Mouse (Mus musculus): ENCODE data around the gene Hgd. TPM values are rescaled to one million over a fixed set of nuclear protein-coding genes. Genes with fewer than 3 reads are reported as not detected.
A peak's percentile ranks its signal among the peaks of the same experiment; 100 is the strongest.

The Hgd gene
- polyA plus RNA-seq, 2 experiments: 0.20 TPM; not detected in 1

DNA sequence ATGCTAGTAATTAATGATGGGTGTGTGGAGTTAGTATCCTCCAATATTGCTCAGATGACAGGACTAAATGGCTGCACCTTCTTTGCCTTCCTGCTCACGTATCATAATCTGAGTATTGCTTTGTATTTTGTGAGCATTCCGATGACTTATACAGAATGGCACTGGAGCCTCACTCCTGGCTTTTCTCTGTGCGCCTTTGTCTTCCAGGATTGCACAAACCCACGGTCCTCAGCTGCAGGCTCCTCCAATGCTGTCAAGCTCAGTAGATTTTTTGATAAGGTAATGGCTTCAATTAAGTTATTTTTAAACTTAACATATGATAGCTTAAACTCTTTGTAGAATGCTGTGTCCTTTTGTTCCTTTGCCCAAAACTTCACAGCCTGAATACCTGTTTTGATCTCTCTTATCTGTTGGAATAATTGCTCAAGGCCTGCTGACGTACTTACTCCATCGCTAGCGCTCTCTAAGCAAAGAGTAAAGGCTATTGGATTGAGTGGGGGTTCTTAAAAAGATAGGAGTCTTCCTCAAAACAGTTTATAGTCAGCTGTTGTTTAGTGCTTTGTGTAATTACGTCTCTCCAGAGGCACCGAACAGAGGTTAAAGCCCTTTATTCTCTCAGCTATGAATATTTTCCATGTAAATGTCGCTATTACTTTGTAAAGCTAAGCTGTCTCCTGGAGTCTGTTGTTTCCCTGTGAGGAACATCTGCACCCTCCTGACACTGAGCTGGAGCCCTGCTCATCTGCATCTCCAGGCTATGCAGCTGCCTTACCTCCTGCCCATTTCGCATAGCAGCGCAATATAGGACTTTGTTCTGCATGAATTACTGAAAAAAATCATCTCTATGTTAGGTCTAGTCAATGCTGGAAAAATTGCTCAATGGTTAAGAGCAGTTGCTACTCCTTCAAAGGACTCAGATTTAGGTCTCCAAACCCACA lies 12.6 kb upstream of the Hgd start:
- Histone ChIP-seq H3K4me1 (ENCODE audit: control insufficient read depth, insufficient read depth, low read length) (peaks cover 4% of the 10 kb centered on the region), H3K27me3 (ENCODE audit: control insufficient read depth, insufficient read depth, low read length) (no peaks in the 10 kb centered on the region), H3K27ac (replicated peaks; ENCODE audit: low read depth, low read length) (no peak overlapping the region), H3K4me2 (replicated peaks; ENCODE audit: low read depth, low read length, severe bottlenecking) (no peak overlapping the region), H3K4me3 (replicated peaks; ENCODE audit: low read length) (no peak overlapping the region), H3K36me3 (ENCODE audit: control insufficient read depth, insufficient read depth, low read length) (peaks cover 3% of the 10 kb centered on the region; the same call in 1 of the 2 replicates), H3K9me3 (ENCODE audit: control insufficient read depth, low read length) (no peaks in the 10 kb centered on the region), H3K9ac (ENCODE audit: low read depth, low read length, severe bottlenecking) (no peak overlapping the region)
- ATAC-seq (ENCODE audit: low FRiP score, low read depth) (no peak), DNase-seq (ENCODE audit: low spot score) (no peak)
- 88% methylated on average over 12 of the region's 12 CpGs for WGBS
- TF ChIP-seq POLR2A (IDR thresholded peaks at IDR 0.05; ENCODE audit: borderline replicate concordance, extremely low read depth, insufficient read depth, insufficient read length): no peak

GRCm38 (mm10) chr16:37571554-37571953 lies 8.4 kb upstream of the Hgd start:
- no peak for TF ChIP-seq POLR2A (IDR thresholded peaks at IDR 0.05; ENCODE audit: borderline replicate concordance, extremely low read depth, insufficient read depth, insufficient read length)
- peaks cover 4% of the 10 kb centered on the region; the same call in 1 of the 2 replicates for H3K9me3 ChIP-seq (ENCODE audit: control insufficient read depth, low read length)
- H3K4me3 ChIP-seq (replicated peaks; ENCODE audit: low read length): no peak overlapping the region
- H3K4me1 ChIP-seq (ENCODE audit: control insufficient read depth, insufficient read depth, low read length): peaks cover 6% of the 10 kb centered on the region
- no peaks in the 10 kb centered on the region for H3K27me3 ChIP-seq (ENCODE audit: control insufficient read depth, insufficient read depth, low read length)
- ATAC-seq (ENCODE audit: low FRiP score, low read depth): peak; percentile 58; the same call in 1 of the 2 replicates
- no peak overlapping the region for H3K27ac ChIP-seq (replicated peaks; ENCODE audit: low read depth, low read length)
- H3K36me3 ChIP-seq (ENCODE audit: control insufficient read depth, insufficient read depth, low read length): 0 out of 2 replicates have a peak, but pooled peaks cover 3% of the 10 kb centered on the region
- 29% methylated on average over 3 of the region's 3 CpGs for WGBS
- H3K4me2 ChIP-seq (replicated peaks; ENCODE audit: low read depth, low read length, severe bottlenecking): no peak overlapping the region; the same call in 1 of the 2 replicates
- no peak overlapping the region for H3K9ac ChIP-seq (ENCODE audit: low read depth, low read length, severe bottlenecking)
- no peak for DNase-seq (ENCODE audit: low spot score)

- Histone ChIP-seq H3K27me3 (ENCODE audit: control insufficient read depth, insufficient read depth, low read length) (no peaks in the 10 kb centered on the region), H3K9ac (ENCODE audit: low read depth, low read length, severe bottlenecking) (no peak overlapping the region), H3K4me3 (replicated peaks; ENCODE audit: low read length) (no peak overlapping the region), H3K9me3 (ENCODE audit: control insufficient read depth, low read length) (peaks cover 4% of the 10 kb centered on the region; the same call in 1 of the 2 replicates), H3K36me3 (ENCODE audit: control insufficient read depth, insufficient read depth, low read length) (0 out of 2 replicates have a peak, but pooled peaks cover 3% of the 10 kb centered on the region), H3K4me1 (ENCODE audit: control insufficient read depth, insufficient read depth, low read length) (peaks cover 6% of the 10 kb centered on the region), H3K4me2 (replicated peaks; ENCODE audit: low read depth, low read length, severe bottlenecking) (no peak overlapping the region; the same call in 1 of the 2 replicates), H3K27ac (replicated peaks; ENCODE audit: low read depth, low read length) (no peak overlapping the region)
- TF ChIP-seq POLR2A (IDR thresholded peaks at IDR 0.05; ENCODE audit: borderline replicate concordance, extremely low read depth, insufficient read depth, insufficient read length): no peak
- ATAC-seq (ENCODE audit: low FRiP score, low read depth): peak; percentile 23; the same call in 1 of the 2 replicates
- DNase-seq (ENCODE audit: low spot score): peak; percentile 29
- WGBS: 36% methylated on average over 12 of the region's 12 CpGs
Measured at GRCm38 (mm10) chr16:37572117-37572754, 7.7 kb upstream of the Hgd start.

DNA sequence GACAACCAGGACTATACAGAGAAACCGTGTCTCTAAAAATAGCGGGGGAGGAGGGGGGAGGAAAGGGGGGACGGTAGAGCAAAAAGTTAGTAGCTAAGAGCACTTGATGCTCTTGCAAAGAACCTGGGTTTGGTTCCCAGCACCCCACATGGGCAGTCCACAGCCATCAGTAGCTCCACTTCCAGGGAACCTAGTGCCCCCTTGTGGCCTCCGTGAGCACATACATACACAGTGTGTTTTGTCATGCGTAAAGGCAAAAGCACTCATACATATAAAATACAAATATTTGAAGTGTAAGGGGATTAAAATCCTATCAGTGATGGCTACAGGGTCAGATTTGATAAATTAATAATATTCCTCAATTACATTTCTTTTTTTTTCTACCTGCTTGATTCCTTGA lies 6.9 kb upstream of the Hgd start:
- no peak overlapping the region for H3K27ac ChIP-seq (replicated peaks; ENCODE audit: low read depth, low read length)
- peaks cover 4% of the 10 kb centered on the region; the same call in 1 of the 2 replicates for H3K9me3 ChIP-seq (ENCODE audit: control insufficient read depth, low read length)
- no peak overlapping the region for H3K4me2 ChIP-seq (replicated peaks; ENCODE audit: low read depth, low read length, severe bottlenecking)
- ATAC-seq (ENCODE audit: low FRiP score, low read depth) (no peak), DNase-seq (ENCODE audit: low spot score) (no peak)
- no peaks in the 10 kb centered on the region for H3K27me3 ChIP-seq (ENCODE audit: control insufficient read depth, insufficient read depth, low read length)
- TF ChIP-seq POLR2A (IDR thresholded peaks at IDR 0.05; ENCODE audit: borderline replicate concordance, extremely low read depth, insufficient read depth, insufficient read length): no peak
- H3K4me1 ChIP-seq (ENCODE audit: control insufficient read depth, insufficient read depth, low read length): peaks cover 6% of the 10 kb centered on the region
- H3K36me3 ChIP-seq (ENCODE audit: control insufficient read depth, insufficient read depth, low read length): 0 out of 2 replicates have a peak, but pooled peaks cover 3% of the 10 kb centered on the region
- H3K9ac ChIP-seq (ENCODE audit: low read depth, low read length, severe bottlenecking): no peak overlapping the region
- no peak overlapping the region for H3K4me3 ChIP-seq (replicated peaks; ENCODE audit: low read length)
- WGBS: 94% methylated on average over 5 of the region's 5 CpGs

DNA sequence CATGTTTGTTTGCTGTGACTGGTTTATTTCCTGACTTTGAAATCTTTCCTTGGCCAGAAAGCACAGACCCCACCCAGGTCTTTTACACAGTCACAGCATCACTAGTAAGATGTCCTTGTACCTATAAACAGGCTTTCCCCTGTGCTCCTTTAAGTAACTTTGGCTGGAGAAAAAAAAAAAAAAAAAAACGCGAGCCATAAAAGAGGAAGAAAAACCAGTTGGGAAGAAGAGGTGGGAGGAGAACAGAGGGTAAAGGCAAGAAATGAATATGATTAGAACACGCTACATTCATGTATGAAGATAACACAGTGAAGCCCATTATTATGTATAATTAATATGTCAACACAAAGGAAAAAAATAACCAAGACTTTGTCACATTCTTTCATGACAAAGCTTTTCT lies 4.6 kb upstream of the Hgd start:
- Histone ChIP-seq H3K9ac (ENCODE audit: low read depth, low read length, severe bottlenecking) (no peak overlapping the region), H3K9me3 (ENCODE audit: control insufficient read depth, low read length) (peaks cover 4% of the 10 kb centered on the region; the same call in 1 of the 2 replicates), H3K4me2 (replicated peaks; ENCODE audit: low read depth, low read length, severe bottlenecking) (no peak overlapping the region), H3K27me3 (ENCODE audit: control insufficient read depth, insufficient read depth, low read length) (no peaks in the 10 kb centered on the region), H3K36me3 (ENCODE audit: control insufficient read depth, insufficient read depth, low read length) (0 out of 2 replicates have a peak, but pooled peaks cover 3% of the 10 kb centered on the region), H3K27ac (replicated peaks; ENCODE audit: low read depth, low read length) (no peak overlapping the region), H3K4me3 (replicated peaks; ENCODE audit: low read length) (no peak overlapping the region), H3K4me1 (ENCODE audit: control insufficient read depth, insufficient read depth, low read length) (peaks cover 6% of the 10 kb centered on the region)
- WGBS: 65% methylated on average over 3 of the region's 3 CpGs
- TF ChIP-seq POLR2A (IDR thresholded peaks at IDR 0.05; ENCODE audit: borderline replicate concordance, extremely low read depth, insufficient read depth, insufficient read length): no peak
- ATAC-seq (ENCODE audit: low FRiP score, low read depth) (no peak), DNase-seq (ENCODE audit: low spot score) (no peak)

Measured in limb, embryonic 14.5 days (tissue).